Mouse (Mus musculus) liver, postnatal 0 days (tissue): ENCODE results near the gene Dhodh.

Source experiments
- CTCF ChIP-seq: sonication (generic); IDR thresholded peaks from 2 replicates; pipeline ENCODE4 v1.5.1; 2016; ENCODE audit warnings: antibody characterized with exemption, low read depth
- EP300 ChIP-seq: IDR thresholded peaks from 2 replicates; pipeline ENCODE4 v1.6.1; 2016; ENCODE audit warnings: antibody characterized with exemption, low read depth, mild to moderate bottlenecking

DNA sequence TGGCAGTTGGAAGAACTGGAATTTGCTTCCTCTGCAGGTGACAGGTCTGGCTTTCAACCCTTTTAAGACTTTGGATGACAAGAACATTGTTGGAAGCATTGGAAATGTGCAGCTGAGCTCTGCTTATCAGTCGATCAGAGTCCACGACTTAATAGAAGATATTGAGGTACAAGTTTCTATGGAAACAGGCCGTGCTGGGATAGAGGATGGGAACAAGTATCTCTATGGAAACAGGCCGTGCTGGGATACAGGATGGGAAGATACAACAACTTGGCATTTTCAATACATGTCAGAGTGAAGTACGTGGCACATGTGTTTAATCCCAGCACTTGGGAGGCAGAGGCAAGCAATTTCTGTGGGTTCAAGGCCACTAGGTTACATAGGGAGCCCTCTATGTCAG lies 24.0 kb upstream of the Dhodh start:
- TF ChIP-seq CTCF (no peak), EP300 (no peak)
